In genomic region chr9:46082381-46082821, GRCm38 (mm10) we compare ENCODE assay signal across 13 mouse cellular contexts.
A peak's percentile ranks its signal among the peaks of the same experiment; 100 is the strongest.
DNase-seq lines count a peak whose midpoint lies in the region; TF ChIP-seq lines count a peak whose summit lies in the region.
"Had no signal": no experiment of that assay in that cellular context is flagged by ENCODE, and none has a peak within 500 bp of the region (broad histone marks: within the 10 kb centered on the region; RNA-seq: fewer than 3 reads in every experiment).

No protein-coding gene starts in this region.

- no peak for TF ChIP-seq POLR2A in cerebellum, adult 2 months (IDR thresholded peaks at IDR 0.05; ENCODE audit: borderline replicate concordance, insufficient read depth, low read length)

- intact Hi-C loops in left cerebral cortex, postnatal 36 days (cut with DNase I), result loop anchor here (2.0 to 5.0 kb wide), 2 partner anchors 56 to 70 kb away; partner anchors contain the start of genes Pafah1b2 and Sik3

- H3K4me1 ChIP-seq in cerebellum, adult 2 months (ENCODE audit: control insufficient read depth, insufficient read depth, low read length), result peaks cover 19% of the 10 kb centered on the region

- TF ChIP-seq CTCF in layer of hippocampus, adult 2 months (conservative IDR thresholded peaks at IDR 0.05), result no peak
- no peak for TF ChIP-seq CTCF in cerebellum, adult 2 months (IDR thresholded peaks at IDR 0.05; ENCODE audit: borderline replicate concordance, insufficient read depth, low read depth, low read length)

- H3K4me3 ChIP-seq in layer of hippocampus, adult 2 months, result no peak overlapping the region
- H3K4me3 ChIP-seq in cerebellum, adult 2 months (replicated peaks; ENCODE audit: insufficient read depth, low read depth, low read length), result no peak overlapping the region
- H3K4me3 ChIP-seq: hindbrain, embryonic 10.5 days; midbrain, embryonic 12.5 days had no signal

- DNase-seq in cerebellum, adult 18-20 months, result peak; percentile 45 to 53
- DNase-seq in cerebellum, postnatal 4 days (ENCODE audit: low spot score in 2 of 2), result no peak
- DNase-seq in layer of hippocampus, adult 2 months (ENCODE audit: low spot score in 2 of 2), result peak in 1 of 2 experiments; percentile 65
- DNase-seq in layer of hippocampus, adult 9-10 months (ENCODE audit: low spot score), result no peak
- DNase-seq in cerebellum, adult 2 months, result peak; percentile 42 to 64
- DNase-seq in left cerebral cortex, postnatal 36 days (ENCODE audit: low spot score in 2 of 2), result peak; percentile 33 to 41
- DNase-seq in ovary, postnatal 10 days (ENCODE audit: low spot score), result no peak
- no peak for DNase-seq in thymus, postnatal 36 days
- DNase-seq: kidney, adult 8-10 months; thymus, postnatal 4 days had no signal

- H3K27me3 ChIP-seq in cerebellum, adult 2 months (ENCODE audit: control insufficient read depth, insufficient read depth, low read length), result no peaks in the 10 kb centered on the region
- H3K27me3 ChIP-seq: midbrain, embryonic 12.5 days; Patski had no signal

- 5% methylated on average over 6 of the region's 6 CpGs for WGBS in cerebellum, adult 2 months

- peak overlapping the region; percentile 85 for H3K27ac ChIP-seq in layer of hippocampus, adult 2 months
- H3K27ac ChIP-seq in cerebellum, adult 2 months (ENCODE audit: insufficient read depth, low read length), result peak overlapping the region; percentile 61
- H3K27ac ChIP-seq: hindbrain, embryonic 10.5 days; midbrain, embryonic 12.5 days had no signal

Comparison
In these comparisons a context has a peak if more than half of its experiments do, and no peak if none do; other contexts are left out.
1. DNase-seq: peak in cerebellum, adult 18-20 months (2 of 2), cerebellum, adult 2 months (2 of 2) and left cerebral cortex, postnatal 36 days (2 of 2); none in cerebellum, postnatal 4 days (0 of 2), layer of hippocampus, adult 9-10 months (single experiment), ovary, postnatal 10 days (single experiment) and thymus, postnatal 36 days (0 of 2).